Mouse (Mus musculus) small intestine, adult 2 months (tissue): ENCODE measurements around the gene Cct8l1.
A peak's percentile ranks its signal among the peaks of the same experiment; 100 is the strongest.

Experiments used
- CTCF ChIP-seq: fragments of 200-500 bp; IDR thresholded peaks from 2 replicates; pipeline ENCODE4 v1.5.1; 2012; ENCODE audit warnings: low read depth, mild to moderate bottlenecking, control low read depth, inconsistent platforms, low read length, moderate library complexity, mixed read lengths; ENCODE audit not compliant: insufficient replicate concordance, insufficient read length; ENCODE audit errors: extremely low read depth
- POLR2A ChIP-seq: fragments of 200-500 bp; IDR thresholded peaks from 2 replicates; pipeline ENCODE4 v1.6.1; 2012; ENCODE audit warnings: low read depth, mild to moderate bottlenecking, control low read depth, inconsistent platforms, low read length, moderate library complexity

- TF ChIP-seq CTCF (no peak), POLR2A (peak; percentile 84)
Measured at GRCm38 (mm10) chr5:25498346-25498820, 17.5 kb upstream of the Cct8l1 start, which contains the start of gene Kmt2c.
